Mouse (Mus musculus) myocyte (in vitro differentiated cells): ENCODE data around the gene Gpr18. TPM values are rescaled to one million over a fixed set of nuclear protein-coding genes. Genes with fewer than 3 reads are reported as not detected.

Source experiments
- H3K27me3 ChIP-seq: one replicate; pipeline ENCODE4 v1.6.1; 2011; ENCODE audit not compliant: control insufficient read depth, insufficient read depth, insufficient read length
- H3K36me3 ChIP-seq: one replicate; pipeline ENCODE4 v1.6.1; 2011; ENCODE audit not compliant: control insufficient read depth, insufficient read depth
- H3K4me2 ChIP-seq: one replicate; pipeline ENCODE4 v1.6.1; 2011; ENCODE audit warnings: low read depth, control low read depth
- H3K4me3 ChIP-seq: one replicate; pipeline ENCODE4 v1.5.1; 2011; ENCODE audit warnings: mild to moderate bottlenecking, control low read depth, moderate library complexity
- H3K79me2 ChIP-seq: one replicate; pipeline ENCODE4 v1.6.1; 2011; ENCODE audit not compliant: control insufficient read depth, insufficient read depth
- H3ac ChIP-seq: one replicate; pipeline ENCODE4 v1.6.1; 2011; ENCODE audit not compliant: control insufficient read depth, insufficient read length
- CEBPB ChIP-seq: IDR thresholded peaks from 2 replicates; pipeline ENCODE4 v1.6.1; 2011; ENCODE audit warnings: mild to moderate bottlenecking, moderate library complexity; ENCODE audit not compliant: poor library complexity, insufficient read depth, severe bottlenecking
- E2F4 ChIP-seq: IDR thresholded peaks from one replicate; pipeline ENCODE4 v1.6.1; 2011; ENCODE audit warnings: mild to moderate bottlenecking, control low read depth, moderate library complexity; ENCODE audit not compliant: insufficient read depth
- MAX ChIP-seq: IDR thresholded peaks from one replicate; pipeline ENCODE4 v1.6.1; 2011; ENCODE audit warnings: low read depth, mild to moderate bottlenecking, control low read depth
- MYOD1 ChIP-seq, 3 experiments: IDR thresholded peaks; one replicate each; pipeline ENCODE4 v1.6.1; 2011; ENCODE audit warnings: control low read depth in 2 of 3, low read depth in 2 of 3, mild to moderate bottlenecking in 2 of 3, moderate library complexity in 1 of 3; ENCODE audit not compliant: insufficient read length in 2 of 3, control insufficient read depth in 1 of 3
- MYOG ChIP-seq, 3 experiments: IDR thresholded peaks; one replicate each; pipeline ENCODE4 v1.6.1; 2011; ENCODE audit warnings: control low read depth in 2 of 3, low read depth in 2 of 3, mild to moderate bottlenecking in 2 of 3; ENCODE audit not compliant: insufficient read length in 2 of 3, control insufficient read depth in 1 of 3, insufficient read depth in 1 of 3
- POLR2A ChIP-seq: IDR thresholded peaks from one replicate; pipeline ENCODE4 v1.6.1; 2011; ENCODE audit warnings: low read depth, mild to moderate bottlenecking, control low read depth, moderate library complexity; ENCODE audit not compliant: insufficient read length
- POLR2AphosphoS2 ChIP-seq: IDR thresholded peaks from one replicate; pipeline ENCODE4 v1.6.1; 2011; ENCODE audit warnings: low read depth, control low read depth; ENCODE audit not compliant: insufficient read length
- REST ChIP-seq: IDR thresholded peaks from one replicate; pipeline ENCODE4 v1.6.1; 2011; ENCODE audit warnings: mild to moderate bottlenecking, control low read depth, moderate library complexity; ENCODE audit not compliant: insufficient read depth, insufficient read length
- SRF ChIP-seq: IDR thresholded peaks from one replicate; pipeline ENCODE4 v1.6.1; 2011; ENCODE audit warnings: low read depth; ENCODE audit not compliant: control insufficient read depth, insufficient read length
- TCF12 ChIP-seq: IDR thresholded peaks from one replicate; pipeline ENCODE4 v1.6.1; 2011; ENCODE audit warnings: mild to moderate bottlenecking, control low read depth; ENCODE audit not compliant: poor library complexity, insufficient read depth, severe bottlenecking
- TCF3 ChIP-seq: IDR thresholded peaks from one replicate; pipeline ENCODE4 v1.6.1; 2011; ENCODE audit warnings: low read depth, control low read depth; ENCODE audit not compliant: insufficient read length
- USF1 ChIP-seq: IDR thresholded peaks from one replicate; pipeline ENCODE4 v1.6.1; 2011; ENCODE audit warnings: low read depth, mild to moderate bottlenecking, control low read depth, moderate library complexity
- polyA plus RNA-seq: library from polyadenylated mRNA; unstranded; fragments of >200 nt; fragmentation: generic; extraction: Trizol; gene quantifications from one replicate; pipeline ENCODE4 v1.2.1, GENCODE M21; 2012; ENCODE audit warnings: missing spikeins

Gpr18 gene
- polyA plus RNA-seq, result not detected

- no peak within 1 kb of the TSS for H3K4me3 ChIP-seq
- H3ac ChIP-seq, result no peak within 1 kb of the TSS
- TF ChIP-seq SRF (no peak), CEBPB (no peak), TCF3 (no peak), TCF12 (no peak), USF1 (no peak), MYOG (IDR thresholded peaks at IDR 0.05; ENCODE audit: control insufficient read depth in 1 of 3, insufficient read depth in 1 of 3, insufficient read length in 2 of 3, low read depth in 2 of 3) (no peak), POLR2A (no peak), POLR2AphosphoS2 (no peak), REST (no peak), E2F4 (no peak)
- H3K27me3 ChIP-seq, result no peaks in the 10 kb centered on the region
- no peaks in the 10 kb centered on the region for H3K36me3 ChIP-seq
- no peak within 1 kb of the TSS for H3K4me2 ChIP-seq
- no peaks in the 10 kb centered on the region for H3K79me2 ChIP-seq
Measured at GRCm38 (mm10) chr14:121915621-121916020, at the start of gene Gpr18. Gene Gpr18, minus strand, starts transcription at chr14:121915781.

DNA sequence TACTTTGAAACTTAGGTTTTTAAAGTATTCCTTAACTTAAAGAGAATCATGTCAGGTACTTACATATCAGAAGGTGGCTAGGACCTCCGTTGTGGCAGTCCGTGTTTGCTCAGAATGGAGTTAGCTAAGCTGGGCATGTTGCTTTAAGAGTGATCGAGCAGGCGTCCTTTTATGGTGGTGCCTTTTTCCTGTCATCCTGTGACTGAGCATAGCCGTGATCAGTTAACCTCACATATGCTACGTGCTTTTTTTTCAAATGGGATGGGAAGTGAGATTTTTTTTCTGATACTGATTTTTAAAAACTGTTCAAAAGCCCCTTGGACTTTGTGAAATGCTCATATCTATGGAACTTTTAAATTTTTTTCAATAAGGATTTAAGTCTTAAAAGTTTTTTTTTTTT, 49.4 kb upstream of the Gpr18 start, which contains the start of gene Gpr183:
Gpr183 (minus strand) TSS at position 206 of the 400 bp plus-strand sequence.
- TF ChIP-seq MYOD1 (IDR thresholded peaks at IDR 0.05; ENCODE audit: control insufficient read depth in 1 of 3, insufficient read length in 2 of 3, low read depth in 2 of 3) (no peak), MAX (no peak), CEBPB (no peak), USF1 (no peak), SRF (no peak), TCF3 (no peak), E2F4 (no peak), TCF12 (no peak), REST (no peak), MYOG (IDR thresholded peaks at IDR 0.05; ENCODE audit: control insufficient read depth in 1 of 3, insufficient read depth in 1 of 3, insufficient read length in 2 of 3, low read depth in 2 of 3) (no peak), POLR2A (no peak), POLR2AphosphoS2 (no peak)
- H3K4me2 ChIP-seq, result no peak within 1 kb of the TSS

GRCm38 (mm10) chr14:121963942-121964335, 48.4 kb upstream of the Gpr18 start:
- TF ChIP-seq TCF12, result no peak
- TF ChIP-seq POLR2AphosphoS2, result no peak
- TF ChIP-seq MAX, result no peak
- TF ChIP-seq MYOG (IDR thresholded peaks at IDR 0.05; ENCODE audit: control insufficient read depth in 1 of 3, insufficient read depth in 1 of 3, insufficient read length in 2 of 3, low read depth in 2 of 3), result no peak
- no peak for TF ChIP-seq REST
- no peak for TF ChIP-seq MYOD1 (IDR thresholded peaks at IDR 0.05; ENCODE audit: control insufficient read depth in 1 of 3, insufficient read length in 2 of 3, low read depth in 2 of 3)
- no peak for TF ChIP-seq SRF
- TF ChIP-seq USF1, result no peak
- no peak for TF ChIP-seq TCF3
- no peak for TF ChIP-seq POLR2A
- no peak for TF ChIP-seq E2F4
- no peak for TF ChIP-seq CEBPB
- Histone ChIP-seq H3ac (no peak overlapping the region), H3K27me3 (no peaks in the 10 kb centered on the region), H3K4me3 (no peak overlapping the region), H3K36me3 (no peaks in the 10 kb centered on the region), H3K4me2 (no peak overlapping the region), H3K79me2 (no peaks in the 10 kb centered on the region)

More for the DNA sequence above, 49.4 kb upstream of the Gpr18 start, which contains the start of gene Gpr183:
- Histone ChIP-seq H3ac (no peak within 1 kb of the TSS), H3K79me2 (no peaks in the 10 kb centered on the region), H3K27me3 (no peaks in the 10 kb centered on the region), H3K4me3 (no peak within 1 kb of the TSS), H3K36me3 (no peaks in the 10 kb centered on the region)

GRCm38 (mm10) chr14:121963251-121963941, 47.8 kb upstream of the Gpr18 start:
- no peak overlapping the region for H3K4me3 ChIP-seq
- no peak for TF ChIP-seq SRF
- no peak for TF ChIP-seq CEBPB
- no peak for TF ChIP-seq E2F4
- no peak for TF ChIP-seq REST
- TF ChIP-seq POLR2A, result no peak
- TF ChIP-seq MAX, result no peak
- no peak for TF ChIP-seq POLR2AphosphoS2
- no peak for TF ChIP-seq TCF12
- no peak for TF ChIP-seq MYOG (IDR thresholded peaks at IDR 0.05; ENCODE audit: control insufficient read depth in 1 of 3, insufficient read depth in 1 of 3, insufficient read length in 2 of 3, low read depth in 2 of 3)
- TF ChIP-seq USF1, result no peak
- TF ChIP-seq MYOD1 (IDR thresholded peaks at IDR 0.05; ENCODE audit: control insufficient read depth in 1 of 3, insufficient read length in 2 of 3, low read depth in 2 of 3), result no peak
- TF ChIP-seq TCF3, result no peak
- no peak overlapping the region for H3ac ChIP-seq
- no peaks in the 10 kb centered on the region for H3K79me2 ChIP-seq
- H3K36me3 ChIP-seq, result no peaks in the 10 kb centered on the region
- no peak overlapping the region for H3K4me2 ChIP-seq
- no peaks in the 10 kb centered on the region for H3K27me3 ChIP-seq
